Mouse (Mus musculus) liver, embryonic 14.5 days (tissue): ENCODE data around the gene Dock9. TPM values are rescaled to one million over a fixed set of nuclear protein-coding genes. Genes with fewer than 3 reads are reported as not detected.
A peak's percentile ranks its signal among the peaks of the same experiment; 100 is the strongest.

Experiments
- ATAC-seq: fragments of 200-750 bp; cut with Nextera tagmentation; 2 replicates; pipeline ENCODE4 v1.8.0; 2017; ENCODE audit warnings: moderate number of reproducible peaks, mild to moderate bottlenecking, moderate library complexity; ENCODE audit not compliant: insufficient read depth
- DNase-seq, 3 experiments: peaks; one replicate each; pipeline ENCODE4 v3.0.0-alpha.2; 2012 to 2013; ENCODE audit warnings: low read depth in 3 of 3, low spot score in 3 of 3
- H3K27ac ChIP-seq: fragments of 300-500 bp; sonication (generic); 2 replicates; pipeline ENCODE4 v1.5.1; 2014; ENCODE audit warnings: moderate library complexity, mild to moderate bottlenecking, control low read depth, inconsistent platforms
- H3K27me3 ChIP-seq: fragments of 300-500 bp; sonication (generic); 2 replicates; pipeline ENCODE4 v1.6.1; 2014; ENCODE audit warnings: mild to moderate bottlenecking, low read length, moderate library complexity; ENCODE audit not compliant: control insufficient read depth, insufficient read depth
- H3K36me3 ChIP-seq: fragments of 300-500 bp; sonication (generic); replicated peaks from 2 replicates; pipeline ENCODE4 v1.6.1; 2014; ENCODE audit warnings: low read depth; ENCODE audit not compliant: control insufficient read depth, insufficient read depth
- H3K4me1 ChIP-seq, 2 experiments: fragments of 200-500 bp in 1 of 2; fragments of 300-500 bp in 1 of 2; sonication (generic) in 1 of 2; replicated peaks; 2 replicates each; pipeline ENCODE4 v1.6.1; 2012 to 2014; ENCODE audit warnings: antibody characterized with exemption in 1 of 2, inconsistent platforms in 1 of 2, low read length in 1 of 2; ENCODE audit not compliant: control insufficient read depth in 2 of 2, insufficient read depth in 2 of 2
- H3K4me2 ChIP-seq: fragments of 300-500 bp; sonication (generic); 2 replicates; pipeline ENCODE4 v1.6.1; 2014; ENCODE audit warnings: low read depth, mild to moderate bottlenecking, control low read depth, moderate library complexity
- H3K4me3 ChIP-seq, 2 experiments: fragments of 200-500 bp in 1 of 2; fragments of 300-500 bp in 1 of 2; sonication (generic) in 1 of 2; 2 replicates each; pipeline ENCODE4 v1.5.1; 2012 to 2014; ENCODE audit warnings: low read depth in 2 of 2, low read length in 2 of 2, mild to moderate bottlenecking in 2 of 2, control low read depth in 1 of 2, inconsistent platforms in 1 of 2, moderate library complexity in 1 of 2; ENCODE audit not compliant: insufficient read depth in 1 of 2
- H3K9ac ChIP-seq: fragments of 300-500 bp; sonication (generic); replicated peaks from 2 replicates; pipeline ENCODE4 v1.6.1; 2014; ENCODE audit warnings: mild to moderate bottlenecking, control low read depth, moderate library complexity
- H3K9me3 ChIP-seq: fragments of 300-500 bp; sonication (generic); 2 replicates; pipeline ENCODE4 v1.6.1; 2016; ENCODE audit warnings: low read length, mixed read lengths; ENCODE audit not compliant: control insufficient read depth
- CTCF ChIP-seq: IDR thresholded peaks from 2 replicates; pipeline ENCODE4 v1.5.1; 2016; ENCODE audit warnings: antibody characterized with exemption, low read depth, control low read depth
- EP300 ChIP-seq: IDR thresholded peaks from 2 replicates; pipeline ENCODE4 v1.6.1; 2016; ENCODE audit warnings: antibody characterized with exemption, low read depth
- WGBS: fragments of 180-500 bp; shearing (Covaris S2); extraction: QIAGEN DNeasy Blood & Tissue Kit; methylation state at CpG from one replicate; pipeline ENCODE4 v1.1.7; 2014; ENCODE audit not compliant: insufficient replicate concordance; 5-methylcytosine and 5-hydroxymethylcytosine counted together
- polyA plus RNA-seq, 2 experiments: library from polyadenylated mRNA; depleted of rRNA in 1 of 2; stranded (reverse) in 1 of 2; unstranded in 1 of 2; fragments of >200 nt; fragmentation: Nextera tagmentation in 1 of 2; extraction: Ambion mirVana in 1 of 2; gene quantifications; 2 replicates each; pipeline versions ENCODE4 v1.2.1 to v1.2.3; 2012 to 2014

Dock9 gene
- polyA plus RNA-seq, 2 experiments, result 1.2 to 1.8 TPM

- 65% methylated on average over 11 of the region's 11 CpGs for WGBS
- Histone ChIP-seq H3K4me2 (no peak overlapping the region), H3K4me1 (no peaks in the 10 kb centered on the region), H3K9me3 (no peaks in the 10 kb centered on the region), H3K36me3 (no peaks in the 10 kb centered on the region), H3K4me3 (no peak overlapping the region), H3K9ac (no peak overlapping the region), H3K27ac (no peak overlapping the region), H3K27me3 (no peaks in the 10 kb centered on the region)
- TF ChIP-seq EP300, result no peak
- TF ChIP-seq CTCF, result no peak
- ATAC-seq (no peak), DNase-seq (no peak)
These were observed 43.5 kb downstream of the Dock9 start for GRCm38 (mm10) chr14:121754110-121754509.

GRCm38 (mm10) chr14:121752686-121753426, 44.8 kb downstream of the Dock9 start:
- no peak for ATAC-seq

GRCm38 (mm10) chr14:121749606-121750005, 48.0 kb downstream of the Dock9 start:
- Histone ChIP-seq H3K9ac (no peak overlapping the region), H3K4me2 (no peak overlapping the region), H3K27ac (no peak overlapping the region), H3K4me1 (no peaks in the 10 kb centered on the region), H3K36me3 (no peaks in the 10 kb centered on the region), H3K4me3 (no peak overlapping the region), H3K9me3 (no peaks in the 10 kb centered on the region), H3K27me3 (no peaks in the 10 kb centered on the region)
- TF ChIP-seq EP300 (no peak), CTCF (no peak)
- no peak for DNase-seq
- no peak for ATAC-seq
- 70% methylated on average over 9 of the region's 9 CpGs for WGBS

More at GRCm38 (mm10) chr14:121752686-121753426, 44.8 kb downstream of the Dock9 start:
- H3K9ac ChIP-seq, result no peak overlapping the region
- DNase-seq, result no peak
- H3K4me3 ChIP-seq, result no peak overlapping the region
- no peak overlapping the region for H3K27ac ChIP-seq
- H3K4me1 ChIP-seq, result no peaks in the 10 kb centered on the region
- H3K27me3 ChIP-seq, result no peaks in the 10 kb centered on the region
- WGBS, result 52% methylated on average over 19 of the region's 19 CpGs
- H3K9me3 ChIP-seq, result no peaks in the 10 kb centered on the region
- H3K36me3 ChIP-seq, result no peaks in the 10 kb centered on the region
- no peak overlapping the region for H3K4me2 ChIP-seq
- TF ChIP-seq EP300 (no peak), CTCF (0 out of 2 replicates have a peak, but pooled peaks have one; percentile 9)

- 76% methylated on average over 10 of the region's 10 CpGs for WGBS
- DNase-seq (no peak), ATAC-seq (no peak)
- no peak overlapping the region for H3K4me3 ChIP-seq
- no peaks in the 10 kb centered on the region for H3K4me1 ChIP-seq
- TF ChIP-seq EP300, result no peak
- TF ChIP-seq CTCF, result no peak
- no peaks in the 10 kb centered on the region for H3K27me3 ChIP-seq
- no peak overlapping the region for H3K9ac ChIP-seq
- H3K36me3 ChIP-seq, result no peaks in the 10 kb centered on the region
- no peak overlapping the region for H3K4me2 ChIP-seq
- H3K27ac ChIP-seq, result no peak overlapping the region
- no peaks in the 10 kb centered on the region for H3K9me3 ChIP-seq
These were observed 48.6 kb downstream of the Dock9 start for GRCm38 (mm10) chr14:121749084-121749483.

- no peak overlapping the region for H3K4me3 ChIP-seq
- no peaks in the 10 kb centered on the region for H3K36me3 ChIP-seq
- no peak for DNase-seq
- no peaks in the 10 kb centered on the region for H3K9me3 ChIP-seq
- no peak overlapping the region for H3K4me2 ChIP-seq
- no peaks in the 10 kb centered on the region for H3K27me3 ChIP-seq
- H3K4me1 ChIP-seq, result no peaks in the 10 kb centered on the region
- no peak for ATAC-seq
- H3K9ac ChIP-seq, result no peak overlapping the region
- no peak overlapping the region for H3K27ac ChIP-seq
- TF ChIP-seq EP300, result no peak
- TF ChIP-seq CTCF, result no peak
- 76% methylated on average over 7 of the region's 7 CpGs for WGBS
These were observed 50.3 kb downstream of the Dock9 start for GRCm38 (mm10) chr14:121747360-121747759.
